Mouse (Mus musculus) splenic B cell, adult 2 months (primary cell): Measurements from ENCODE around the gene Ralgapa2.

Experiments used
- DNase-seq: peaks from one replicate; pipeline ENCODE4 v3.0.0-alpha.2; 2011; ENCODE audit warnings: low read depth, low spot score
- H3K27me3 ChIP-seq: 2 replicates; pipeline ENCODE4 v1.6.1; 2012; ENCODE audit warnings: mild to moderate bottlenecking, low read length, moderate library complexity, mixed read lengths; ENCODE audit not compliant: control insufficient read depth, poor library complexity, insufficient read depth, severe bottlenecking
- H3K36me3 ChIP-seq: 2 replicates; pipeline ENCODE4 v1.6.1; 2012; ENCODE audit warnings: mild to moderate bottlenecking, low read length, moderate library complexity, mixed read lengths; ENCODE audit not compliant: control insufficient read depth, poor library complexity, insufficient read depth, severe bottlenecking

Gene Ralgapa2

DNA sequence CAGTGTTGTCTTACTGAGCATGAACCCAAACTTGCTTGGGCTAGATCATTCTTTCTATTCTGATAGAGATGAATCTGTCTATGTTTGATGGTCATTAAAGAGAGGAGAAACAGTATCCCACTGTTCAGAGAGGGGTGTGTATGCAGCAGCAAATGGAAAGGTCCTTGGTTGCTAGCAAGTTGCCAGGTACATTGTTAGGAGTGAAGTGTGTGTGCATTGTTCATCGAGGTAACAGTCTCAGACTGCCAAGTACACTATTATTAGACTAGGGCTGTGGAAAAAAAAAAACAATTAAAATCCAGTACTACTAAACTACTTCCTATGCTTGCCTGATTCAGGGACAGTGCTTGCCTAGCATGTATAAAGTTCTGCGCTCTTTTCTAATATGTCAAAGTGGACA, 2.9 kb upstream of the Ralgapa2 start:
- Histone ChIP-seq H3K27me3 (no peaks in the 10 kb centered on the region), H3K36me3 (no peaks in the 10 kb centered on the region)
- no peak for DNase-seq

DNA sequence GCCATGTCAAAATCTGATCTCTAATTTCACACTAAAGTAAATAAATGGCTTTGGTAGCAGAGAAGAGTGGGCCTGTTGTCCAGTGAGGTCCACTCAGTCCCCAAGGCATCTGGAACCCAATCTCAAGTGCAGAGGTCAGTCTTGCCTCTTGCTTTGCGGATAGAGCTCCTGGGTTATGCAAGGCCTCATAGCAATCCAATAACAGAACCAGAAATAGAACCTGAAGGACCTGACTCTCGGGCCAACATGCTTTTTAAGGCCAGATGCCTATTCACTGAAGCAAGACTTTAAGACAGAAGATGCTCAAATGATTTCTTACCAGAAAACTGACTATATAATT, 407 bp upstream of the Ralgapa2 start:
- no peaks in the 10 kb centered on the region for H3K36me3 ChIP-seq
- H3K27me3 ChIP-seq = no peaks in the 10 kb centered on the region
- DNase-seq = no peak

DNA sequence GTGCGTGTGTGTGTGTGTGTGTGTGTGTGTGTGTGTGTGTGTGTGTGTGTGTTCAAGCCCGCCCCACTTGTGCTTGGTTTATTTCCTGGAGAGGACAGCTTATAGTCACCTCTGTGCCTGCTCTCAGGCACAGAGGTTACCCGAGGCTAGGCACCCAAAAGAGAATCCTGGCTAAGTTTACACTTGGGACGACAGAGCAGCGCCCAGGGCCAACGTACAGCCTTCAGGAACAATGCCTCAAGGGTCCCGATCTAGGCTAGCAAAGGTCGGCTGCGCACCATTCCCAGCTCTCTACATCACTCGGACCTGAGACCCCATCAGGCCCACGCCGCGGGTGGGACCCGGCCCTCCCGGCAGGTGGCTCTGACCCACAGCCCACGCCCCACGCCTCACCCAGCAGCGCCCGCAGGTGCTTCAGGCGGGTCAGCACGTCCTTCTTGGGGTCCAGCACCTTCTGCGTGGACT, 711 bp downstream of the Ralgapa2 start:
- no peaks in the 10 kb centered on the region for H3K36me3 ChIP-seq
- DNase-seq = peak; percentile 50
- H3K27me3 ChIP-seq = no peaks in the 10 kb centered on the region

DNA sequence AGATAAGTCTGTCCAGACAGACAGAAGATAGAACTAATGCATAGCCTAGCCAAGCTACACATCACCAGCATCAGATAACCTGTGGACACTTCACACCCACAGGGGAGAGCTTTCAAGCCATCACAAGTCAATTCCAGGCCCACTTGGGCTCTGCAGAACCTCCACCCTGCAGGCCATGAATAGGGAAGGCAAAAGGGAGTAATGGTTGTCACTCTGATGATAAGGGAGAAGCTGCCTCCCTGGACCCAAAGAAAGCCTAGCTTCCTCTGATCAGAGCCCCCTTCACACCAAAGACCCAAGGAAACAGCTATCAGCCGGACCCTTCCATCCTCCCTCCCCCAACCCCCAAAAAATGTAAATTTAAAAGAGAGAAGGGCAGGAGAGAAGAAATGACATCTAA, 1.4 kb downstream of the Ralgapa2 start:
- DNase-seq = no peak
- no peaks in the 10 kb centered on the region for H3K27me3 ChIP-seq
- H3K36me3 ChIP-seq = no peaks in the 10 kb centered on the region

DNA sequence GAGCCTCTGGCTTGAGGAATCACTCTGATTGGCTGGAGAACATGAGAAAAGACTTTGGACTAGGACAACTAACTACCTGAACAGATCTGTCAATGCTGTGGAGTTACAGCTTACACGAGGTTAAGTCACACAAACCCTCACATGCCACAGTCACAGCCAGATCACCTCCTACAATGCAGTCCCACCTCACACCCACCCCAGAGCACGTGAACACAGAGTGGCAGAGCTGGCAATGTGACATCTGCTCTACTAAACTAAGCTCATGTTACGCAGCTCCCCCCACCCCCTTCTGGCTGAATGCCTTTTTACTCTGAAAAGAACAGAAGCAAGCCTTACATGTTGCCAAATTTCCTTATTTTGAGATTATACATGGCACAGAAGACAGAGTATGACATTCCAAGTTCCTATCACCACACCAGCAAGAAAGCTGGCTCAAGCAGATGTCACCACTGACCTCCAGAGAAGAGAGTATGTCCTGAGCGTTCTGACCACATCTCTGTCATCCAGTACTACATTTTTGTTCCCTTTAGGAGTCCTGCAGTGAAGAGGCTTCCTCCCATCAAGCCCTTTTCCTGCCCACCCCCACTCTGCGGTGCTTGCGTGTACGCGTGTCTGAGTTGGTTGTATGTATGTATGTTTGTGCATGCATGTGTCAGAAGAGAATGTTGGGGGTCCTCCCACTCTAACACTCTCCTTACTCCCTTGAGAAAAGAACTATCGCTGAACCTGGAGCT, 9.4 kb downstream of the Ralgapa2 start:
- DNase-seq = no peak
- Histone ChIP-seq H3K27me3 (no peaks in the 10 kb centered on the region), H3K36me3 (no peaks in the 10 kb centered on the region)

DNA sequence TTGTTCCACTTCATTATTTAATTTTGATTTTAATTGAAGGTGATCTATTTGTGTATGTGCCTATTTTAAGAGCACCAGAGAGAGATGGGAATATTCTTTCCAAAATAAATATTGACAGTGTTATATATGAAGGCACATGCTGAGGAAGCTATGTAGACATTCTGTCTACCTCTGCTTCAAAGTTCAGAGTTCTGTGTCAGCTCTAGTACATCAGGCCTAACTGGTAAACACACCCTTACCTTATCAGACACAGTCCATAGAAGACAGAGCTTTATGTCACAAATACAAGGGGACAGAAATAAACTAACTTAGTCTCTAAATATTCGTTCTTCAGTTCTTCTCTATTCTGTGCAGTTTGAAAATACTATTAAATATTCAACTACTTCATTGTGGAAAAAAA, 12.1 kb downstream of the Ralgapa2 start:
- no peaks in the 10 kb centered on the region for H3K36me3 ChIP-seq
- DNase-seq = no peak
- no peaks in the 10 kb centered on the region for H3K27me3 ChIP-seq

DNA sequence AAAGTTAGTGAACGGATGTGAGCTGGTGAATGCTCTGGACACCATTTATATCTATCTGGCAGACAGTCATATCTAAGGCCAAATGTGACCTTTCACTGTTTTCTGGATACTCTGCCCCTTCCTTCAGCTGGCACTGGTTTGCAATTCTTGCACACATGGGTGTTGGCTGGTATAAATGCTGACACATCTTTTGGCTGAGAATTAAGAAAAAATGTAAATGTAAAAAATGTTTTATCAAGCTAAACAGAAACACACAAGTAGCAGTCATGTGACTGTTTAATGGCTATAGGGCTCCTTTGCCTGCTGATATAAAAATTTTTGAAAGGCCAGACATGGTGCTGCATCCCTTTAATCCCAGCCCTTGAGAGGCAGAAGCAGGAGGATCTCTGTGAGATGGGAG, 13.0 kb downstream of the Ralgapa2 start:
- H3K27me3 ChIP-seq = no peaks in the 10 kb centered on the region
- H3K36me3 ChIP-seq = no peaks in the 10 kb centered on the region
- no peak for DNase-seq

DNA sequence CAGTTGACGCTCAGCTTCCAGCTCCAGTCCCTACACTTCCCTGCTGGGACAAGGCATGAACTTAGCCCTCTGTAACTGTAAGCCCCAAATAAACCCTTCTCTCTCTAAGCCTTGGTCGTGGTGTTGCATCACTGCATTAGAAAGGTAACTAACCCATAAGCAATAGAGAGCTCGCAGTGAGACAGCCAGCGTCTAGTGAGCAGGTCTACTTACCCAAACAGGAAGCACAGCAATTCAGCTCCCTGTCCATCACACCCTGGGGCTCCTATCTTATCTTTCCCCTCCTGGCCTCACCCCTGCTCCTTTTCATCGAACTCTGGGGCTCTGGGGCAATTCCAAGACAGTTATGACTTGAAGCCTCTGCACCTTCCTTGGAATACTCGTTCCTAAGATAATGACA, 13.8 kb downstream of the Ralgapa2 start:
- Histone ChIP-seq H3K36me3 (no peaks in the 10 kb centered on the region), H3K27me3 (no peaks in the 10 kb centered on the region)
- no peak for DNase-seq

DNA sequence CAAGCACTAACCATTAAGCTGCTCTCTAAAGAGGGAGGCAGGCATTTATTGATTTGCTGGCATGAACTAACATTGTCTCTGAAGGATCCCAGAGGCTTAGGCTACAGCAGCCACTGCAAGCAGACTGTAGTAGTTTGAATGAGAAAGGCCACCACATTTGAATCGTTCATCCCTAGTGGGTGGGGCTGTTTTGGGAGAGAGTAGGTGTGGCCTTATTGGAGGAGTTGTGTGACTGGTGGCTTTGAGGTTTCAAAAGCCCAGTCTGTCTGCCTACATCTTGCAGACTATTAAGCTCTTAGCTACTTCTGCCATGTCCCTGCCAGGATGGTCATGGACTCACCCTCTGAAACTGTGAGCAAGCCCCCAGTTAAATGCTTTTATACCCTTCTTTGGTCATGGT, 15.1 kb downstream of the Ralgapa2 start:
- H3K36me3 ChIP-seq = no peaks in the 10 kb centered on the region
- no peak for DNase-seq

DNA sequence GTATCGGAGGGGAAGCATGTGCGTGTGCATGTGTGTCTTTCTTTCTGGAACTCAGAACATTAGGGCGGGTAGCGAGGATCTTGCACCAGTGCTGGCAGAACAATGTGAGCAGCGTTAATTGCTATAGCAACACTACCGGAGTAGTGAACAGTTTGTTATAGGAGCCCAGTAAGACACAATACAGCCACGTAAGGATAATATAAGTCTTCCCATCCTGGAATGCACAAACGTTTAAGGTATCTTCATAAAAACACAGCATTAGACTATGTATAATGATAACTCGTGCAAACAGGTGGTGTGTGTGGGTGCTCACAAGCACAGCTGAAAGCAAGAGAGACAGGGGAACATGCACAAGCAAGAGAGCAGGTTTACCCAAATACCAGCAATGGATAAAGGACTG, 16.4 kb downstream of the Ralgapa2 start:
- no peak for DNase-seq
- H3K27me3 ChIP-seq = no peaks in the 10 kb centered on the region
- no peaks in the 10 kb centered on the region for H3K36me3 ChIP-seq

More for the DNA sequence above, 15.1 kb downstream of the Ralgapa2 start:
- no peaks in the 10 kb centered on the region for H3K27me3 ChIP-seq

DNA sequence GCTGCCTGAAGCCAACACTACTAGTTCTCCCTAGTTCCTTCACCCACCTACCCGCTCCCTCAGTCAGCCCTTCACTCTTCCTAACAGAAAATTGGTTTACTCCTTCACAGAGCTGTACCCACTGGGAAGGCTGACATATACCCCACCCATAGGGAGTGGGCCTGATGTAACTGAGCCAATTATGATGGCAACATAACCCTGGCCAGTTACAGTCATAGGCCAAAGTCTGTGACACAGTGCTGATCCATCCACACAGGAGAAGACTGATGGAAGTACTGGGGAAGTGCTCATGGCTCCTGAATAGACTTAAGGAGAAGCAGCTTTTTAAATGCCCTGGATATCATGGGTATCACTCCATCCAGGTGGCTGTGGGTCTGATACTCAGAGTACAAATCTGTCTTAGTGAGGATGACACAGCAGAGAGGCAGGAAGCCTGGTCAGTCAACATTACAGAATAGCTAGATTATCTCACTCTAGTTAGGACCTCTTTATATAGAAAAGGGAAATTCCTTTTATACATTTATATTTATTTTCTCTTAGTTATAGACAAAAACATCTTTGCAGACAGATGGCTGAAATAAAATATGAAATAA, 18.7 kb downstream of the Ralgapa2 start:
- no peak for DNase-seq
- H3K36me3 ChIP-seq = no peaks in the 10 kb centered on the region
- no peaks in the 10 kb centered on the region for H3K27me3 ChIP-seq

DNA sequence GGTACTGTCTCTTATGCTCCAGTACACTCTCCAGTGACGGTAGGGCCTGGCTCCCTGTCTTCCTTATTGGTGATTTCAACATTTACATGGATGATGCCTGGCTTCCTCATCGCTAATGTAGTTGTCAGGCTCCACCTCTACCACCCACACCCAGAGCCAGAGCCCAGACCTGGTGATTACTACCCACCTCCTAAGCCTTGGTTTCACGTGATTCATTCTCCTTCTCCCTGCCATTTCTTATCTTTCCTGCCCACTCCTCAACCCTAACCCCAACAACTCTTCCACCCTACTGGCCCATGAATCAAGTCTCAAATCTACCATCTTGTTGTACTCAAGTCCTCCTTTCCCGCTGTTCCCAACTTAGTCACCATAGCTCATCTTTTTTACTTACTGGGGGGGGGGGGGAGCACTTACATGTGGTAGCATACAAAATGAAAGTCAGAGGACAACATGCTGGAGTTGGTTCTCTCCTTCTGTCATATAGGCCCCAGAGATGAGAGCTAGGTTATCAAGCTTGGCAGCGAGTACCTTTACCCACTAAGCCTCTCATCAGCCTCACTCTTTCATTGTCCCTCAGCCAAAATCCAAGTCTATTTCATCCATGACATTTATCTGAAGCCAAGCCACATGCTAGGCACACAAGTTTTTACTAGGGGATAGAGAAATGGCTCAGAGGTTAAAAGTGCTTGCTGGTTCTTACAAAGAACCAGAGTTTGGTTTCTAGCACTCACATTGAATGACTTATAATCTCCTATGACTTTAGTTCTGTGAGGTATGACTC, 20.1 kb downstream of the Ralgapa2 start:
- DNase-seq = no peak
- H3K27me3 ChIP-seq = no peaks in the 10 kb centered on the region

DNA sequence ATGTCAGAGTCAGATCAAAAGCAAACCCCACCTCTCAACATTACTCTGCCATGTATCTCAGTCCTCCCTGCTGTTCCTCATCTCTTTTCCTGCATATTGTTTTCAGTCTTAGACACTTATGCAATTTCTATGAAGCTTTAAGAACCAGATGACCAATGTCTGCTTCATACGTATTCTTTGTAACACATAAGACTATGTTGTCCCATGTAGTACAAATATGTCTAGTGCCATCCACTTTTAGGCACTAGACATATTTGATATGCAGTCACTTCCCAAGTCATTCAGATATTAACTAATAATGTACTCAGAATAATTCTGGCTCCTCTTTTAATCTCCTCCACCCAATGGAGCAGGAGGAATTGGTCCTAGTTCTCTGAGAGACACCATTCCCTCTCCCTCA, 21.2 kb downstream of the Ralgapa2 start:
- no peaks in the 10 kb centered on the region for H3K27me3 ChIP-seq
- no peak for DNase-seq
- H3K36me3 ChIP-seq = no peaks in the 10 kb centered on the region

More for the DNA sequence above, 20.1 kb downstream of the Ralgapa2 start:
- no peaks in the 10 kb centered on the region for H3K36me3 ChIP-seq

DNA sequence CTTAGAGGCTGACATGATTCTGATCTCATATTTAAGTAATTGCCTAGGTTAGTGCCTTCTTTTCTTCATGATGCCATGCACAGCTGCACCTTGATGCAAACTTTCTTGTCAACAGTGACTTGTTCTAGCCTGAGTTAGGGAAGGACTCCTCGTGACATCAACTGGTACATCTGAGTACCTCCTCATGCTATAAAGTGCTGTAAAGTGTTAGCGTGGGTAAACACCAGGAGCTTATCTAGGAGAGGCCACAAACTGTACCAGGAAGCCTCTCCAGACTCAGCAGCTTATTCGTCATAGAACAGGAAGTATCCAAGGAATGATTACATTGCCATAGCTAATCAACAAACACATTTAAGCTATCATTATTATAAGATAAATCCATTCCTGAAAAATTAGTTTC, 23.9 kb downstream of the Ralgapa2 start:
- DNase-seq = no peak
- Histone ChIP-seq H3K36me3 (peaks cover 2% of the 10 kb centered on the region), H3K27me3 (no peaks in the 10 kb centered on the region)

DNA sequence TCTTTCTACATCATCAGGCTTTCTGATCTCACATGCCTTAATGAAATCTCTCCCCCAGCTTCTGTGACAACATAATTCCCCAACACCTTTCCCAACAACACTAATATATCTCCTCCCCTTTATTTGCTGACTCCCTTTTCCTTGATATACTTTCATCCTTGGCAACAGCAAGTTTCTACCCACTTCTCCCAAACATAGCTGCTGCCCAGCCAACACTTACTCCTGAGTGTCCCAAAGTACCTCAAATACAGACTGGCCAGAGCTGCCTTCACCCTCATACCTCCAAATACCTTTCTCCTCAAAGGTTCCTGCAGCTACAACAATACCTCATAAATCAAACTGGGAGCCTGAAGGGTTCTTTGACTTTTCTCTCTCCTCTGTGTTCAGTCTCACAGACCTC, 29.3 kb downstream of the Ralgapa2 start:
- no peaks in the 10 kb centered on the region for H3K27me3 ChIP-seq
- no peak for DNase-seq
- peaks cover 5% of the 10 kb centered on the region for H3K36me3 ChIP-seq
